Mouse (Mus musculus) bone marrow, adult 2 months (tissue): Measurements from ENCODE around the gene Rfx8.

Experiments used
- CTCF ChIP-seq: fragments of 200-500 bp; IDR thresholded peaks from 2 replicates; pipeline ENCODE4 v1.5.1; 2011; ENCODE audit warnings: low read length, control low read depth; ENCODE audit not compliant: control insufficient read depth, insufficient read depth
- POLR2A ChIP-seq: fragments of 200-500 bp; IDR thresholded peaks from 2 replicates; pipeline ENCODE4 v1.6.1; 2011; ENCODE audit warnings: low read depth, mild to moderate bottlenecking, control low read depth, low read length, borderline replicate concordance; ENCODE audit not compliant: control insufficient read depth

DNA sequence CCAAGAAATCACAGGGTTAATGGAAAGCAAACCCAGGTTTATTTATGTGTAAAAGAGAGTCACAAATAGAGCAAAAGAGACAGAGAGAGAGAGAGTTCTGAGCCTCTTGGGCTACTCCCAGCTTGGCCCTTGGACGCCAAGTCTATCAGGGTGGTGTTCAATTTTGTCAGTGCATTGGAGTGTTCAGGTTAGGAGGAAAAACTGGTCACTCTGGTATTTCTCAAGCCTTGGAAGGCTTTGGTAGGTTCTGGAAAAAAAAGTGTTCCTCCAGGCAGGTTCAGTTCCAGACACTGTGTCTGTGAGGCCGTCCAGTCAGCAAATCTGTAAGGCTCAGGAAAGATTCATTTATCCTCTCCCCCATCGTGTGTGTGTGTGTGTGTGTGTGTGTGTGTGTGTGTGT, 95.3 kb downstream of the Rfx8 start:
- TF ChIP-seq CTCF (no peak), POLR2A (no peak)
